Mouse (Mus musculus) adrenal gland, postnatal 14 days (tissue): ENCODE results near the gene Rreb1. TPM values are rescaled to one million over a fixed set of nuclear protein-coding genes. Genes with fewer than 3 reads are reported as not detected.
A peak's percentile ranks its signal among the peaks of the same experiment; 100 is the strongest.

Experiments
- DNase-seq: peaks from one replicate; pipeline ENCODE4 v3.0.0; 2021; ENCODE audit warnings: mixed read lengths
- total RNA-seq: library from RNA; stranded (reverse); gene quantifications from 2 replicates; pipeline ENCODE4 v1.2.3, GENCODE M21; 2021

Rreb1 gene
- total RNA-seq, 1 experiment from 2014 or later = 67.6 TPM

GRCm38 (mm10) chr13:37854031-37854431 is 75.8 kb downstream of the Rreb1 start:
- DNase-seq = peak; percentile 79

DNA sequence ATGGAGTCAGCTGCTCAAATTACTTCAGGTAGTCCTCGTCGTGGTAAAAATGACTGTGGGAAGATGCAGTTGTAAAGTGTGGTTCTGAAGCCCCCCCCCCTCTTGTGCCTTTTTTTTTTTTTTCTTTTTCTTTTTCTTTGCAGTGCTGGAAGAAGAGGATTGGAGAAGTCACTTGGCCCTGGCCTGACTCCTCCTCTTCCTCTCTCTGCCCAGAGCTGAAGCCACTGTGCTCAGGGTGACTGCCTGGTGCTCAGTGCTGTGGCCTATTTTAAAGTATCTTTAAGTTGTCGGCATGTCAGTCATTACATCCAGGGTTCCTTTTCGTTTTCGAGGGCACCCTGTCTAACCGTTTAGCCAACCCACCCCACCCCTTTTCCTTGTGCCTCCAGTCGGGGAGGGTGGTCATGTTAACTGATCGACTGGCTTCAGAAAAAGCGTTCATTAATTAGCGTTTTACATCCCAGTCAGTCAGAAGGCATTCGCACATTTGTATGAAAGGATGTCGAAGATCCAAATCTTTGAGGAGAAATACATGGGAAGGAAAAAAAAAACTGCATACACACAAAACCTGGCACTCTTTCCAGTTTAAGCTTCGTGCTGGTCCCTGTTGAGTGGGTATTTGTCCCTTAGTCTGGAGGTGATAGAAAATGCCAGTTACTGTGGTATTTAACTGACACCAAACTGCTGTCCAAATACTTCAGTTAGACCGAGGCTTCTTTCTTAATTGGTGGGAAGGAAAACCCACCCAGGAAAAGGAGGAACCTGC is 76.4 kb downstream of the Rreb1 start:
- DNase-seq = no peak

DNA sequence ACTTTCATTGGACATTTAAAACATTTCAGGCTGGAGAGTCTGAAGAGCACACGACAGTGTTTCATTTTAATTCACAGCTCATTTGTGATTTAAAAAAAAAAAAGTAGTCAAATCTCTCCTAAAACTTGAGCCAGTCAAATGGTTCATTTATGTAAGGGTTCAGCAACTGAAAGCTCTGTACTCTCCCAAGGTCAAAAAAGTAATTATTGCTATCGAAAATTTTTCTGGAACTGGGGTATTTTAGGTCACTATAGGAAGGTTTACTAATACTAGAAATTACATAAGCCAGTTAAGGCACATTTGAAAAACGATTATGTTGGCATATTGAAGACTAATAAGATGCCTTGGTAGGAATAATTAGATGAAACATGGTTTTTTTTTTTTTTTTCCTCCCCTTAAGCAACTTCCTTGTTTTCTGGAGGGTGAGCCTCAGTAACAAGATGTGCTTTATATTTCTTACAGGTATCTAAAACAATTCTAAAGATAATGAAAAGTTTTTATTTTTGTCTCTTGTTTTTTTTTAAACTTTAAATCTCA is 77.1 kb downstream of the Rreb1 start:
- no peak for DNase-seq

DNA sequence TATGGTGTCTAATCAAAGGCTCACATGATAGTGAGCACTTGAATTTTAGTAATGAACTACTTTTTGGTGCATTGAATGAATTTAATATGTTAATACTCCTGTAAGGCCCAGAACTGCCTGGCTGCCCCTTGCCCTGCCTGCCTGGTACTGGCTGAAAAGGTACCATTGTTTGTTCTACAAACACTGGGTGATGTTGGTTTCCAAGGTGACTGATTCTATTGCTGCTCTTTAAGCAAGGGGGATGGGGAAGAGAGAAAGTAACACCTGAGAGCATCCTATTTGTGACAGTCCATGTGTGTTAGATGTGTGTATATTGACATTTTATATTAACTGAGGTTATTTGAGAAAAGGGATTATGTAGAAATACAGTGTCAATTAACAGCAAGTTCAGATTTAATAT is 77.6 kb downstream of the Rreb1 start:
- no peak for DNase-seq

GRCm38 (mm10) chr13:37856537-37856936 is 78.3 kb downstream of the Rreb1 start:
- no peak for DNase-seq

- DNase-seq = peak; percentile 97
These were observed 79.3 kb downstream of the Rreb1 start for GRCm38 (mm10) chr13:37857284-37858065.

DNA sequence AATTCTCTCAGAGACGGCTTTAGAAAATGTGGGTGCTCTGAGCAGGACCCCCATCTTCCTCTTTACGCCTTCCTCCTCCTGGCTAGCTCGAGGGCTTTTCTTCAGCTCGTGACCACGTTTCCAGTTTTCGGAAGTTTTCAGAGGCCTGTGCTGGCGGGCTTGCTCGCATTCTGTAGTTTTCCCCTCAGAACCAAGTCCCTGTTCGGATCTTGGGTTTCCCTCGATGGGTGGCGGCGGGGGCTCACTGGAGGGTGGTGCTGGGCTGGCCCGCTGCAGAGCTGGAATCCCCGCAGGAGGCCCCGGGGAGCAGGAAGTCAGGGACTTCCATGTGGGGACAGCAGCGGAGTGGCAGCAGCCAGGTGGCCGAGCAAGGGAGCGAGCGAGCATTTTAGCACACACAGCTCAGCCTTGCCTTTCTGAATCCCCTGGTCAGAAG is 79.9 kb downstream of the Rreb1 start:
- DNase-seq = peak; percentile 64

GRCm38 (mm10) chr13:37858508-37858907 is 80.3 kb downstream of the Rreb1 start:
- DNase-seq = no peak

GRCm38 (mm10) chr13:37859782-37860181 is 81.6 kb downstream of the Rreb1 start:
- DNase-seq = no peak

GRCm38 (mm10) chr13:37860204-37860603 is 82.0 kb downstream of the Rreb1 start:
- DNase-seq = no peak

DNA sequence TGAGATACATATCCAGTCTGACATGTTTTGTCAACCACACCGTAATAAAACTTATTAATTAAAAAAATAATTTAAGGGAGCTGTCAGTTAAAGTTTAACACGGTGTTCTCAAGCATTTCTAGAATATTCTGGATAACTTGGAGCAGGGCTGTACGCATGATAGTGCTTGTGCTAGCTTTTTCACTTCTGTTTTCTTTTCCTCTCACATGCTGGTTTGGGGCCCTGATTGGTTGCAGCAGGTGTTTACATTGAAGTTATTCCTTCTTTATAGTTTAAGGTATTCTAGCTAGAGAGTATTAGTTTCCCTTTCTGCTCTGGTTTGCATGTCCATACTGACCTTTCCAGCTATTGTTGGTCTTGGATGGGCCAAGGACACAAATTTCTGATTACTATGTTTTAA is 82.6 kb downstream of the Rreb1 start:
- no peak for DNase-seq

- no peak for DNase-seq
These were observed 84.3 kb downstream of the Rreb1 start for GRCm38 (mm10) chr13:37862492-37862891.

DNA sequence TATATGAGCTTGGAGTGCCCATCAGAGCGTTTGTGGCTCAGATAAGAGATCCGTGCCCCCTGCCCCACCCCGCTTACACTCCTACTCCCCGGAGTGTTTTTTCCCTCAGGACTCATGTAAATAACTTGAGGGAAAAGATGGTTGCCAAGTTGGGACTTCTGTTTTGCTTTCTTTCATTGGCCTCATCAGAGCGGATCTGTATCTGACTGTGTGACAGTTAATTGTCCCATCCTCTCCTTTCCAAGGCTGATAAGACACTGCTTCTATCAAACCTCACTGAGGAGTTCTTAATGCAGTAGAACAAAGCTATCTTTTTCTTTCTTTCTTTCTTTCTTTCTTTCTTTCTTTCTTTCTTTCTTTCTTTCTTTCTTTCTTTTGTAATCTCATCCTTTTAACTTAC is 85.4 kb downstream of the Rreb1 start:
- no peak for DNase-seq

DNA sequence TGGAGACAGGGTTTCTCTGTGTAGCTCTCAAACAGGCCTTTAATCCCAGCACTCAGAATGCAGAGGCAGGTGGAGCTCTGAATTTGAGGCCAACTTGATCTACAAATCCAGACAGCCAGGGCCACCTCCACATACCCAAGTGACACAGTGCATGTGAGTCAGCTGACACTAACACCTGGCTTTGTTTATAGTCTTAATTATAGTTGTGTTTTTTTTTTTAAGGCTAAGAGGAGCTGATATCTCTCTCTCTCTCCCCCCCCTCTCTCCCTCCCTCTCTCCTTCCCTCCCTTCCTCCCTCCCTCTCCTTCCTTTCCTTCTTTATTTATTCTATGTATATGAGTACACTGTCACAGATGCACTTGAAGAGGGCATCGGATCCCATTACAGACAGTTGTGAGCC is 86.5 kb downstream of the Rreb1 start:
- DNase-seq = no peak

DNA sequence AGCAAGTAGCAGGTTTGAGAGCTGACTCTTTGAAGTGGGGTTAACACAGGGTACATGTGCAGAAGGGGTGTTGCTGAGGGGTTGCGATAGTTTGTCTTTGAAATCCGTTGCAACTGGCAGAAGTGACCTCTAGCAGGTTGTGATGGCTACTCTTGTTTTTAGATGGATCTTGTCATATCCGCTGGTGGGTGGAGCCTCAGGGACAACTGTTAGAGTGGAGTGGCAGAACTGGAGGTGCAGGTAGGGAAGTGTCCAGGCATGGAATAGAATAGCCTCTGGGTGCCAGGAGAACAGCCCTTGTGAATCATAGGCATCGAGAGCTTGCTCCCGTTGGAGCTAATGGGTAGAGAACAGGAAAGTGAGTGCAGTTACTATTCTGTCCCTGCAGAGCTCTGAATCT is 88.1 kb downstream of the Rreb1 start:
- no peak for DNase-seq

DNA sequence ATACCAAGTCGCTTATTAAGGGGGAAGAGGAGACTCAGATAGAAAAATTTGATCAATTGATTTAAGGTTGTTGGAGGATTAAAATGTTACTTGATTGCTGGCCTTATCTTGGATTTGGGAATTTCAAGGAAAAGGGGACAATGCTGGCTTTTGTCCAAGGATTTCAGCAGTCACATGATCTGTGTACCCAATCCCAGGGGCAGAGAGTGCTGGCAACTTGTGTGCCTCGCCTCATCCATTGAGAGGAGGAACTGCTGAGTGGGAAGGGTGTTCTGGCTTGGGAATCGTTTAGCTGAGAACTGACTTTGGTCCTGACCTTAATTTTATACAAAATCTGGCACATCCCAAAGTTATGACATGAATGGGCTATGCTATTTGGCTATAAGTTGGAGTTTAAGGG is 88.6 kb downstream of the Rreb1 start:
- DNase-seq = peak; percentile 58

- no peak for DNase-seq
These were observed 92.1 kb downstream of the Rreb1 start for GRCm38 (mm10) chr13:37870118-37870908.

DNA sequence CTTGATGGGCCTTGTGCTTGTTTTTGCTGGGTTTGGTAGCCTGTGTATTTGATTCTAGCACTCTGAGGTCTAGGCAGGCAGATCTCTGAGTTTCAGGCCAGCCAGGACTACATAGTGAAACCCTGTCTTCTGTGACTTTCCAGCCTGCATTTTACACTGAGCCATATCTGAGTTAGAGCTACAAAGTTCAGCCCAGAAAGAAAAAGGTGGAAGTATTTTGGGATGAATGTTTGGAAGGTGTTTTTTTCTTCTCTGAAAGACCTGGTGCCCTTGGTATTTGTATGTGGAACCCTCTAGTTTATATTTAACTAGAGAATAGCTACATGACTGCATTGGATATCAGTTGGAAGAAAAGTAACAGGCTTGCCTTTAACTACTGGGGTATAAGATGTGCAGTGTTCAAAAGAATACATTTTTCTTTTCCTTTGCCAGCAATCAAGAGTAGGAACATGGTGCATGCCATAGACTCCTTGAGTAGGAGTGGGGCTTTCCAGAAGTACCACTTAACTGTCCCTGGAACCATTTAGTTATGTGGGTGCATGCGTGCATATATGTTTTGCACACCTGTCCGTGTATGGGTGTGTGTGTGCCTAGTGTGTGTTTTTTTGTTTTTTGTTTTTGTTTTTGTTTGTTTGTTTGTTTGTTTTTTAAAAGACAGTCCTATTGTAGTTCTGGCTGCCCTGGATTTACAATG is 94.1 kb downstream of the Rreb1 start:
- DNase-seq = no peak

- no peak for DNase-seq
These were observed 95.1 kb downstream of the Rreb1 start for GRCm38 (mm10) chr13:37873125-37873891.

- DNase-seq = no peak
These were observed 97.7 kb downstream of the Rreb1 start for GRCm38 (mm10) chr13:37875919-37876318.

DNA sequence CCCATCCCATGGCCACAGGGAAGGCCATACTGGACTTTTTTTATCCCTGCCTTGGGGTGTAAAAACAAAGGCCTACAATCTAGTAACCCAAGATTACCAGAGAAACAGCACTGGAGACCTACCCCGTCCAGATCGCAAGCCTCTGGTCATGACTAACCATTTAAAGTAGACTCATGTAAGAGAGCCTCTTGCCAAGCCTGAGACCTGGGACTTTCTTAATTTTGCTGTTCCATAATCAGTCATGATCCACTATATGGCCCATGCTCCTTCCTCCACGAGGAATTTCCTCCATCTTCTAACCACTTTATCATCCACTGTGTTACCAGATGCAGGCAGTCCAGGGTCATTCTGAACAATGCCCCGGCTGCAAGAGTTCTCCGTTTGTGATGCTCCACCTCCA is 98.2 kb downstream of the Rreb1 start:
- DNase-seq = no peak
